Mouse (Mus musculus): ENCODE data around the gene Notch1.

DNA sequence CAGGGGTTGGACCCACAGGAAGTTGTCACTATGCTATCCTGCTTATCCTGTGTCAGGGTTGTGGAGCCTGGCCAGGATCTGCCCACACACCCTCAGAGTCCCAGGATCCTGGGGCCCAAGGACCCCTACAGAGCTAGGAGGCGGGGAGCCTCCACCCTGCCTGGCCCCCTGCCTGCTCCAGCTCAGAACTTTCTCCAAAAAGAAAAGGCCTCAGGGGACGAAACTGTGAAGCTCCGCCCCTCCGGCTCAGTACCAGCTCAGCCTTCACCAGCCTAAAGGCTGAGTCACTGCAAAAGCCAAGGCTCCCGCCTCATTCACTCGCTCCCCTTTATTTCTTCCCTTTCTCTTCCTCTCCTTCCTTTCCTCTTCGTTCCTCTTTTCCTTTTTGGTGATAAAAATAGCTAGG, 9.0 kb downstream of the Notch1 start:
- TF ChIP-seq POLR2A (IDR thresholded peaks at IDR 0.05; ENCODE audit: borderline replicate concordance, low read depth, low read length) = no peak
- TF ChIP-seq CTCF (IDR thresholded peaks at IDR 0.05; ENCODE audit: low read depth, low read length) = no peak
